Mouse (Mus musculus): ENCODE data around the gene Rpp21.

DNA sequence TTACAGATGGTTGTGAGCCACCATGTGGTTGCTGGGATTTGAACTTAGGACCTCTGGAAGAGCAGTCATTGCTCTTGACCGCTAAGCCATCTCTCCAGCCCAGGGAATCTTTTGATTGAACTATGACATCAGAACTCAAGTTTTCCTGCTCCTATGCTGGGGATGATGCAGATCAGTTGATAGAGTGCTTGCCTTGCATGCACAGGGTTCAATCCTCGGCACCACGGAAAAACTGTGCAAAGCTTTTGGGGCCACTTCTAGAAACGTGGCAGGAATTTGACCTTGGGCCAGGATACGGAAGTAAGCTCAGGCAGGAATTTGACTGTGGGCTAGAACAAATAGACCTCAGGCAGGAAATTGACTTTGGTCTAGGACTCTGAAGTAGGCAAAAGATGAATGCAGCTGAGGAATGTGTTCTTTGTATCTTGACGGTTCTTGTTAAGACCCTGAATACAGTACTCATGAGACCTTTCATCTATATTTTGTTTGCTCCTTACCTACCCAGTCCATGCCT lies 4.7 kb downstream of the Rpp21 start:
- TF ChIP-seq GATA1 (IDR thresholded peaks at IDR 0.05; ENCODE audit: borderline replicate concordance, low read length) (no peak), FLI1 (IDR thresholded peaks at IDR 0.05; ENCODE audit: low read length) (no peak)
